Mouse (Mus musculus) kidney, adult 2 months (tissue): ENCODE measurements at regions not wholly inside any gene's neighbourhood (a gene's known extent, or its start where the extent isn't known, plus 50 kb on each side); places are given as distances from the start of the nearest gene placed in this dataset.

Experiments used
- CTCF ChIP-seq: fragments of 200-500 bp; conservative IDR thresholded peaks from 2 replicates; pipeline ENCODE4 v1.5.1; 2011; ENCODE audit warnings: low read depth, mild to moderate bottlenecking, control low read depth, low read length, moderate library complexity, mixed read lengths; ENCODE audit not compliant: insufficient read depth, insufficient read length
- POLR2A ChIP-seq: fragments of 200-500 bp; IDR thresholded peaks from one replicate; pipeline ENCODE4 v1.6.1; 2011; ENCODE audit warnings: low read depth, low read length, control low read depth

DNA sequence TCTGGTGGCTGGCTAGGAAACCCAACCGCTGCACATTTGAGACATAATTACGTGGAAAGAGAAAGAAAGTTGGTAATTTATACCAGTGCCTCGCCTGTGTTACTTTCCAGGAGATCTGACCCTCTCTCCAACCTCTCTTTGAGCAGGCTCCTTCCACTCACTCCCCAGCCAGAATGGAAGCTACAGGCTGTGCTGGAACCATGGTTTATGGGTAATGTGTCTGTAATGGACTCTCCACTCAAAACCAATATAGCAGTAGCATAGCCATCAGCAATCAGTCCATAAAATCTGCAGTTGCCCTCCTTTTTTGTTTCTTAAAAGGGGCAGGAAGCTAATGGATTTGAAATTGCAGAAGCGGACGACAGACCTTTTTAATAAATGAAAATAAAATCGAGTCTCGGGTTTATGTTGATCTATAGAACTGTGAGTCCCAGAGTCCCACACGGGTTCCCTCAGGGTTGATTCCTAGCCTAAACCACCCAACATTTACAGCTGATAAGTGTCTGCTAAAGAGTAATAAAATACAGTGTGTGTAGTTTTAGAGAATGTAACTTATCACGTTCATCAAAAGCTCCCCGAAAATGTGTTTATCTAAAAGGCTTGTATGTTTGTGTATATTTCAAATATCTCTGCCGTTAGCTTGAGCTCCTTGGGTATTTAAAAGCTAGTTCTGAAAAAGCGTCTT, 656.6 kb upstream of the Sox9 start:
- TF ChIP-seq POLR2A (no peak), CTCF (no peak)
